14 mouse cellular contexts compared by ENCODE assay signal in genomic region chr16:17329848-17330570, GRCm38 (mm10). TPM values are rescaled to one million over a fixed set of nuclear protein-coding genes. Genes with fewer than 3 reads are reported as not detected.
DNase-seq lines count a peak whose midpoint lies in the region.
"Had no signal": no experiment of that assay in that cellular context is flagged by ENCODE, and none has a peak within 500 bp of the region (broad histone marks: within the 10 kb centered on the region; RNA-seq: fewer than 3 reads in every experiment).

No protein-coding gene starts in this region.

- intact Hi-C loops in left cerebral cortex, postnatal 10 days (cut with DNase I) = no loop called here
- intact Hi-C loops in left cerebral cortex, postnatal 14 days (cut with DNase I) = no loop called here

- peak; percentile 31 for DNase-seq in left cerebral cortex, adult 11 months (ENCODE audit: low spot score)
- DNase-seq in left cerebral cortex, postnatal 10 days (ENCODE audit: extremely low spot score in 1 of 2, low spot score in 2 of 2) = no peak
- peak; percentile 16 for DNase-seq in lung, postnatal 25 days (ENCODE audit: low spot score)
- no peak for DNase-seq in lung, postnatal 4 days
- DNase-seq in NIH3T3 (ENCODE audit: low read depth) = peak; percentile 20
- peak; percentile 21 to 40 for DNase-seq in left cerebral cortex, postnatal 14 days (ENCODE audit: low spot score in 2 of 2)
- DNase-seq in spleen, postnatal 4 days (ENCODE audit: low spot score in 2 of 2) = no peak
- no peak for DNase-seq in spleen, adult 12 weeks (ENCODE audit: low spot score)
- DNase-seq: adrenal gland, adult 2 months; cerebellum, postnatal 14 days; gastrocnemius, postnatal 14 days; retina, postnatal 1 day; thymus, postnatal 4 days had no signal

RNA-seq across cellular contexts. Expression of gene Serpind1, which starts 1.2 kb away (rescaled TPM):
- 1 to 10 TPM; 1.9 to 2.0 TPM for total RNA-seq in left cerebral cortex, postnatal 10 days (2021)
- 1 to 10 TPM; 1.8 TPM for total RNA-seq in left cerebral cortex, postnatal 14 days (2021)
- total RNA-seq: MEL had no signal

RNA-seq across cellular contexts. Expression of gene Tmem191c, which starts 54.1 kb away (rescaled TPM):
- 100 to 1,000 TPM; 121 to 123 TPM for total RNA-seq in left cerebral cortex, postnatal 10 days (2021)
- total RNA-seq in left cerebral cortex, postnatal 14 days (2021) = 100 to 1,000 TPM; 118 to 134 TPM

Comparison
In these comparisons a context has a peak if more than half of its experiments do, and no peak if none do; other contexts are left out.
1. DNase-seq: peak in left cerebral cortex, adult 11 months (single experiment), lung, postnatal 25 days (single experiment), NIH3T3 (single experiment) and left cerebral cortex, postnatal 14 days (2 of 2); none in left cerebral cortex, postnatal 10 days (0 of 2), lung, postnatal 4 days (0 of 2), spleen, postnatal 4 days (0 of 2) and spleen, adult 12 weeks (single experiment).